Mouse (Mus musculus) cortical plate, adult 2 months (tissue): ENCODE data around the gene Sult1a1.

Experiments used
- CTCF ChIP-seq: fragments of 200-500 bp; IDR thresholded peaks from 2 replicates; pipeline ENCODE4 v1.5.1; 2011; ENCODE audit warnings: mild to moderate bottlenecking, control low read depth, low read length; ENCODE audit not compliant: insufficient read depth; ENCODE audit errors: extremely low read depth
- POLR2A ChIP-seq: fragments of 200-500 bp; IDR thresholded peaks from 2 replicates; pipeline ENCODE4 v1.6.1; 2011; ENCODE audit warnings: mild to moderate bottlenecking, low read length, control low read depth; ENCODE audit not compliant: insufficient read depth; ENCODE audit errors: extremely low read depth

DNA sequence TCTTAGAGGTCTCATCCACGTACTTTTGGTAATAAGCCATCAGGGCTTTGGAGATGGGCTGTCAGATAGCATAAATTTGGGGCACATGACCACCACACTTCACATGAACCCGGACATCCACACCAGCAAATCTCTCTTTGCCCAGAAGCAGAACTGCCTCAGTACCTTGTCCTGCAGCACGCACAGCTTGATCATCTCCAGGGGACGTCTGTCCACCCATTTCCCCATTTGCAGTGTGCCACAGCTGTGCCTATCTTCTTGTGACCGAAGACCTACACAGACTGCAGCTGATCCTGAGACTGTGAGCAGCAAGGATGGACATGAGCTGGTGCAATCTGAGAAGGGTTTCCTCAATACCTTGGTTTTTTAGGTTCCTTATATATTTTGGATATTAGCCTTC is 49.4 kb upstream of the Sult1a1 start:
- TF ChIP-seq CTCF (no peak), POLR2A (no peak)
